Mouse (Mus musculus): ENCODE measurements around the gene Rnf40.

DNA sequence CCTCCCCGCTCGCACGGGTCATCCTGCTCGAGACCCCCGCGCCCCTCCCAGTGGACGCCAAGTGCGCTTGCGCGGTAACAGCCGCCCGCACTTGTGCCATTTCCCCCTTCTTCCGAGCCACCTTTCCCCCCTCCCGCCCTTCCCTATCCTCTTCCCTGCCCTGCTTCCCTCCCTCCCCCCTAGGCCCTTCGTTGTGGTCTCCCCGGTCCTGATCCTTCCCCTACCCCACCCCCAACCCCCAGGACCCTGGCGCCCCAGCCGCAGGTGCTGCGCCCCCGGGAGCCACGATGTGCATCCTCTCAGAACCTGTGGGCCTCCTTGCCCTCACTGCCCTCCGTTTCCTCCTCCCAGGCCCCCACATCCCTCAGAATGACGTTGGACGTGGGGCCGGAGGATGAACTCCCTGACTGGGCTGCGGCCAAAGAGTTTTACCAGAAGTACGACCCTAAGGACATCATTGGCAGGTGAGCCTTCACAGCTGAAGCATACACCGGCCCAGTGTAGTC lies 15.0 kb upstream of the Rnf40 start:
- TF ChIP-seq GATA1 (IDR thresholded peaks at IDR 0.05; ENCODE audit: low read length) (no peak), TAL1 (IDR thresholded peaks at IDR 0.05; ENCODE audit: low read length) (no peak)

All from erythroblast, embryonic 14.5 days (primary cell).